Mouse (Mus musculus) testis, adult 2 months (tissue): ENCODE results near the gene Rad51b. TPM values are rescaled to one million over a fixed set of nuclear protein-coding genes. Genes with fewer than 3 reads are reported as not detected.

Experiments used
- H3K27ac ChIP-seq: fragments of 200-500 bp; 2 replicates; pipeline ENCODE4 v1.5.1; 2012; ENCODE audit warnings: low read depth, low read length; ENCODE audit not compliant: control insufficient read depth, insufficient read depth
- H3K27me3 ChIP-seq: fragments of 200-500 bp; 2 replicates; pipeline ENCODE4 v1.6.1; 2012; ENCODE audit warnings: mild to moderate bottlenecking, low read length, moderate library complexity; ENCODE audit not compliant: control insufficient read depth, insufficient read depth
- H3K36me3 ChIP-seq: fragments of 200-500 bp; 2 replicates; pipeline ENCODE4 v1.6.1; 2012; ENCODE audit warnings: mild to moderate bottlenecking, low read length; ENCODE audit not compliant: control insufficient read depth, insufficient read depth
- H3K4me1 ChIP-seq: fragments of 200-500 bp; 2 replicates; pipeline ENCODE4 v1.6.1; 2012; ENCODE audit warnings: low read length; ENCODE audit not compliant: control insufficient read depth, insufficient read depth
- H3K4me3 ChIP-seq: fragments of 200-500 bp; 2 replicates; pipeline ENCODE4 v1.5.1; 2012; ENCODE audit warnings: low read depth, mild to moderate bottlenecking, low read length, moderate library complexity, mixed read lengths; ENCODE audit not compliant: control insufficient read depth
- CTCF ChIP-seq: fragments of 200-500 bp; IDR thresholded peaks from 2 replicates; pipeline ENCODE4 v1.5.1; 2012; ENCODE audit warnings: low read depth, mild to moderate bottlenecking, inconsistent platforms, low read length, moderate library complexity; ENCODE audit not compliant: control insufficient read depth, insufficient read depth, insufficient replicate concordance
- POLR2A ChIP-seq: fragments of 200-500 bp; IDR thresholded peaks from 2 replicates; pipeline ENCODE4 v1.6.1; 2012; ENCODE audit warnings: low read depth, mild to moderate bottlenecking, inconsistent platforms, low read length, moderate library complexity; ENCODE audit not compliant: control insufficient read depth
- polyA plus RNA-seq: library from polyadenylated mRNA; depleted of rRNA; stranded (reverse); fragments of >200 nt; gene quantifications from 2 replicates; pipeline ENCODE4 v1.2.3, GENCODE M21; 2012

Rad51b gene
- polyA plus RNA-seq, 1 experiment: 2.7 TPM

DNA sequence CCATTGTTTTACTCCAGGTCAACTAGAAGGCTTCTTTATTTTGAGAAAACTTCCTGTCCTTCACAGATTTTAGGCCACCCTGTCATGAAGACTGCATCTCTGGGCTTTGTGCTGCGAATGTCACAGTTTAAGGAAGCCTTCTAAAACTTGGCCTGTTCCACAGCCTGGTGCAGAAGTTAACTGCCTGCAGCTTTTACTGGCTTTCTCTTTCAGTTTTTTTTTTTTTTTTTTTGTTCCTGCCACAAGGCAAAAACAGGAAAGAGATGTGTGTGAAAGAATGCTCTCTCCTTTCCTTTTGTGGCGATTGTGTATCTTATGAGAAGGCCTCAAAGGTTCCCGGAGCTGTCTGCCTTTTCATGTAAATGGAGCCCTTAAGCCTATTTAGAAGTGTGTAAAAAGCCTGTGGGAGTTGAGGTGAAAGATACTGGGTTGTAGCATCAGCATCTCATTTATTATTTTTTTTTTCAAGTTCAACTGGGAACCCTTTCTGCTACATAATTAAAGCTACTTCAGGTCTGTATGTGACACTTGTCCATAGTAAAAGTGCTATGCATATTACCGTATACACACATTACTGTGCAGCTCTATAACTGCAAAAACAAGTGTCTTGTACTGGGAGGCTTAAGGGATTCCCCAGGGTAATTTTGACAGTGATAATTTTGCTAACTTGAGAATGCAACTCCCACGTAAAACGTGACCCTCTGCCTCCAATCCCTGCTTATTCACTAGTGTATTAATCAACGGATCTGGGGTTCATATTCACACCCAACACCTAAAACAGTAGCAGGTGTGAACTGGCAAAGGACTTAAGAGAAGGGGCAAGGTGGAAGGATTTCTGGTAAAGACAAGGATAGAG, 328.8 kb downstream of the Rad51b start:
- Histone ChIP-seq H3K4me3 (no peak overlapping the region), H3K36me3 (no peaks in the 10 kb centered on the region), H3K27ac (peak overlapping the region; percentile 48; the same call in 1 of the 2 replicates), H3K4me1 (no peaks in the 10 kb centered on the region), H3K27me3 (no peaks in the 10 kb centered on the region)
- TF ChIP-seq POLR2A (no peak), CTCF (no peak)

DNA sequence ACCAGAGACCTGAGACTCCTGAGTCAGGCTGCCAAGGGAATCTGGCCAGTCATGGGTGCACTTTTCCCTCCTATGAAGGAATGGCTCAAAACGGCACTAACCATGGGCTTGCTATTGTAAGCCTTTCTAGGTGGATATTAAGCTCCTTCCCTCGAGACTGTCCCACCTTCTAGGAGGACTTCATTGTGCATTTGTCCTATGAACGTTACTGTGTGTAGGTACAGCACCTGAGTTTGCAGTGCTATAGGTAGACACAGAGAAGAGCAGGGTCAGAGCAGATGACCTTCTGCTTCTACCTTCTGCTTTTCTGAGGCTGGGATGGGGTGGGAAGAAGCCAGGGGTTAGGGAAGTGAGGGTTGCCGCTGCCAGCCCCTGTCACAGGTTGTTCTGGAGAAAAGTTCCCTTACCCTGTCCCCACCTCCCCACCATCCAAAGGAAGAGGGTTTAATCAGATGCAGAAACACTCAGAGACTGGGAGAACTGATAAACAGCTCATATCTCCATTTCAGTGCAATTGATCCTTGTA, 329.5 kb downstream of the Rad51b start:
- no peak overlapping the region for H3K4me3 ChIP-seq
- H3K4me1 ChIP-seq: no peaks in the 10 kb centered on the region
- no peaks in the 10 kb centered on the region for H3K36me3 ChIP-seq
- no peaks in the 10 kb centered on the region for H3K27me3 ChIP-seq
- H3K27ac ChIP-seq: peak overlapping the region; percentile 48; the same call in 1 of the 2 replicates
- no peak for TF ChIP-seq POLR2A
- TF ChIP-seq CTCF: no peak

DNA sequence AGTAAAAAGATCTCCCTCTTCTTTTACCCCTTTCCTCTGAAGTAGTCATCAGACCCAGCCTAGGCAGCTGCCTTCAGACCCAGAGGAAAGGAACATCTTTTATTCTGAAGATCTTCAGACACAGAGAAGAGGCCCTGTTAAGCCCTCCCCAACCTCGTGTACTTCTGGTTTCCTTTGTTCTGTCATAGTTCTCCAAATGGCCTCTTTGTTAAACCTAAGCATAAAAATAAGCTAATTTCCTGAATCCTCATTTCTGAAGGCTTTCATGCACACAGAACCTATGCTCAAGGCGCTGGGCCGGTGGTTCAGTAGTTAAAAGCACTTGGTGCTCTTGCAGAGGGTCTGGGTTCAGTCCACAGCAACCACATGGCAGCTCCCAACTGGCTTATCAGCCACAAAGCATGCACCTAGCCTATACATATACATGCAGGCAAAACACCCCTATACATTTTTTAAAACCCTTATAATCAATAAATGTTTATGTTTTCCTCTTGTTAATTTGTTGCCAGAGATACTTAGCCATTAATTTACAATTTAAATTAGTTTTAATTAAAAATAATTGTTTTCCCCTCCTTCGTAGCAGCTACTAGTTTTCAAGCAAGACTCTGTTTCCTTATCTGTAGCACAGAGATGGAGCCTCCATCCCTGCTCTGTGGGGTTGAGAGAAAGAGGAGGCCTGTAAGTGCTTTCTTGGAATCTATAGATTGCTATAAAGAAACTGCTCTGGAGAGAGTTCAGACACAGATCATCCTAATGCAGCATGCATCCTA, 330.5 kb downstream of the Rad51b start:
- Histone ChIP-seq H3K27ac (no peak overlapping the region), H3K4me1 (no peaks in the 10 kb centered on the region), H3K4me3 (no peak overlapping the region), H3K36me3 (no peaks in the 10 kb centered on the region), H3K27me3 (no peaks in the 10 kb centered on the region)
- no peak for TF ChIP-seq POLR2A
- no peak for TF ChIP-seq CTCF

- no peak overlapping the region for H3K27ac ChIP-seq
- TF ChIP-seq CTCF (no peak), POLR2A (no peak)
Measured at GRCm38 (mm10) chr12:79628121-79628774, 331.2 kb downstream of the Rad51b start.

DNA sequence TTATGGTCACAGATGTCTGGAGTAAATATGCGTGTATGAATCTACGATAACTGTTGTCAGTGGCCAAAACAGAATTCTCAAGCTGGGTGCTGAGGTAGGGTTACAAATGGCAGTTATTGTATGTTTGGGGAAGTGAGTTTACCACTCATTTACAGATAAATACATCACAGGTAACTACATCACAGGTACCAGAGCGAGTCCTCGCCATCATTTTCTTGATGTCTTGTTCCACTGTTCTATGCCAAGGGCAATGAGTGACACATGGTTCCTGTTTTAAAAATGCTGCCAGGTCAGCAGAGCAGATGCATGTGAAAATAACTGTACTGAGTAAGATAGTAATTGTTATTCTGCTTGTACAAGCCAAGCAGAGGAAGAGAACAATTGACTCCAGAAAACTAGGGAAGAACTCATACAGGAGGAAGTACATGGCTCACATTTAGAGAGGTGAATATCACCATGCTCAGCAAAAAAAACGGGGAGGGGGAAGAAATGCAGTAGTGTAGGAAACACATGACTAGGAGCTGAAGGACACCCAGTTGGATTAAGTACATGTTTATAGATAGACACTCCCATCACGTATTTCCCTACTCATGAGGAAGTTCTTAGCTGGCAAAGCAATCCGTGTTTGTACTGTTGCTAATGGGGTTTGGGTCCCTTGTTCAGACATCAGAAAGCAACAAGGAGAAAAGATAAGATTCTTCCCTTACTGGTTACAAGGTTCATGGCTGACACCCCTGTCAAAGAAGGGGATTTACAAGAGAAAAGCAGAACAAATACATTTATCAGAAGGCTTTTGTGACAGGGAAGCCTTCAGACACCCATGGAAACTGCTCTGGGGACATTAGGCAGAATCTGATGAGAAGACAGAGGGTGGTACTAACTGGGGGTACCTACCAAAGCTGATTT, 333.1 kb downstream of the Rad51b start:
- Histone ChIP-seq H3K27ac (no peak overlapping the region; the same call in 1 of the 2 replicates), H3K4me1 (no peaks in the 10 kb centered on the region)
- TF ChIP-seq CTCF (no peak), POLR2A (no peak)

More at GRCm38 (mm10) chr12:79628121-79628774, 331.2 kb downstream of the Rad51b start:
- H3K27me3 ChIP-seq: no peaks in the 10 kb centered on the region
- H3K4me1 ChIP-seq: no peaks in the 10 kb centered on the region
- H3K36me3 ChIP-seq: no peaks in the 10 kb centered on the region
- H3K4me3 ChIP-seq: no peak overlapping the region

DNA sequence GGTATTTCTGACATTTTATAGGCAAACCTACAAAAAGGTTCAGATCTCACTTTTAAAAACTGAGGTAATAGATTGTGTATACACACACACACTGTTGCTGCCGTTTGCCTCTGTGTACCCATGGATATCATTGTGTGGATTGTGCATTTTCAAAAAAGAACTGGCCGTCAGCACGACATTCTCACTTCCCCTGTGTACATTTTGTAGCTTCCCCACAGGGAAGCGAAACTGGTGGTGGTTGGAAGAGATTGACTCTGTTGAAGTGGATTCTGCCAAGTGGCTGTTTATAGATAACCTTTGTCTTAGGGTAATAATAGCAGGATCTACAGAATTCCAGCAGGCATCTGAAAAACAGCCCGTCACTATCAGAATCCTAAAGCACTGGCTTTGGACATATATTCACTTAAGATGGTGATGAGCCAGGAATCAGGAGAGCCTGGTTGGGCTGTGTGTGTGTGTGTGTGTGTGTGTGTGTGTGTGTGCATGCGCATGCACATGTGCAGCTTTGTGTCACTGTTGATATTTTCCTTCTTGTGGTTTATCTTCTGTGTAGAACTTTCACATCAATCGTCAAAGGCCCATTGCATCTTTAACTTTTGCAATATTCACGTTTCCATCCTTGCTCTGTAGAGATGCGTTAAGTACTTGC, 336.5 kb downstream of the Rad51b start:
- no peak overlapping the region for H3K4me3 ChIP-seq
- H3K36me3 ChIP-seq: no peaks in the 10 kb centered on the region
- H3K4me1 ChIP-seq: no peaks in the 10 kb centered on the region
- no peak overlapping the region for H3K27ac ChIP-seq
- no peaks in the 10 kb centered on the region for H3K27me3 ChIP-seq
- TF ChIP-seq CTCF: no peak
- TF ChIP-seq POLR2A: no peak

More for the DNA sequence above, 333.1 kb downstream of the Rad51b start:
- no peak overlapping the region for H3K4me3 ChIP-seq
- H3K36me3 ChIP-seq: no peaks in the 10 kb centered on the region
- H3K27me3 ChIP-seq: no peaks in the 10 kb centered on the region
